Comparison of ENCODE assay signal across 8 mouse cellular contexts in genomic region chr17:34029890-34030595, GRCm38 (mm10). TPM values are rescaled to one million over a fixed set of nuclear protein-coding genes. Genes with fewer than 3 reads are reported as not detected.
DNase-seq lines count a peak whose midpoint lies in the region; ATAC-seq and TF ChIP-seq lines count a peak whose summit lies in the region.

No protein-coding gene starts in this region.

- DNase-seq in kidney, adult 11 months: peak; percentile 23
- DNase-seq in kidney, postnatal 14 days: no peak
- DNase-seq in adrenal gland, postnatal 14 days: peak; percentile 8
- no peak for DNase-seq in forebrain, postnatal 0 days
- no peak for DNase-seq in liver, embryonic 13.5 days
- no peak for DNase-seq in urinary bladder, adult 18-20 months (ENCODE audit: low spot score in 2 of 2)
- DNase-seq in embryo, embryonic 10.5 days (ENCODE audit: low spot score): no peak
- no peak for DNase-seq in right cerebral cortex, postnatal 4 days

- peaks cover 21% of the 10 kb centered on the region for H3K36me3 ChIP-seq in forebrain, postnatal 0 days (ENCODE audit: insufficient read depth)
- H3K36me3 ChIP-seq in liver, embryonic 13.5 days: peaks cover 36% of the 10 kb centered on the region

- 74% methylated on average over 21 of the region's 21 CpGs for WGBS in forebrain, postnatal 0 days
- WGBS in liver, embryonic 13.5 days (ENCODE audit: insufficient replicate concordance): 80% methylated on average over 21 of the region's 21 CpGs

- H3K4me3 ChIP-seq in forebrain, postnatal 0 days (ENCODE audit: low read depth, low read length): peak overlapping the region; percentile 91
- peak overlapping the region; percentile 94 for H3K4me3 ChIP-seq in liver, embryonic 13.5 days (replicated peaks)

- no peaks in the 10 kb centered on the region for H3K27me3 ChIP-seq in forebrain, postnatal 0 days (ENCODE audit: insufficient read depth, low read length)
- no peaks in the 10 kb centered on the region for H3K27me3 ChIP-seq in liver, embryonic 13.5 days

- no peak for ATAC-seq in forebrain, postnatal 0 days
- ATAC-seq in liver, embryonic 13.5 days (ENCODE audit: low read depth): no peak

- TF ChIP-seq CTCF in forebrain, postnatal 0 days (IDR thresholded peaks at IDR 0.05; ENCODE audit: low read depth): no peak

- H3K27ac ChIP-seq in forebrain, postnatal 0 days (ENCODE audit: low read depth, low read length): no peak overlapping the region
- peak overlapping the region; percentile 85 for H3K27ac ChIP-seq in liver, embryonic 13.5 days

- peak overlapping the region; percentile 93 for H3K9ac ChIP-seq in forebrain, postnatal 0 days
- H3K9ac ChIP-seq in liver, embryonic 13.5 days: peak overlapping the region; percentile 93

- peak overlapping the region; percentile 96 for H3K4me2 ChIP-seq in forebrain, postnatal 0 days (ENCODE audit: low read depth)
- peak overlapping the region; percentile 96 for H3K4me2 ChIP-seq in liver, embryonic 13.5 days

- peaks cover 27% of the 10 kb centered on the region for H3K4me1 ChIP-seq in forebrain, postnatal 0 days (ENCODE audit: insufficient read depth)
- peaks cover 81% of the 10 kb centered on the region for H3K4me1 ChIP-seq in liver, embryonic 13.5 days (replicated peaks)

- no peaks in the 10 kb centered on the region for H3K9me3 ChIP-seq in forebrain, postnatal 0 days (ENCODE audit: low read length)
- no peaks in the 10 kb centered on the region for H3K9me3 ChIP-seq in liver, embryonic 13.5 days (replicated peaks)

RNA-seq across cellular contexts. Expression of gene Slc39a7, which starts 1.4 kb away (rescaled TPM):
- total RNA-seq in adrenal gland, postnatal 14 days (2021): 127 and 161 TPM in 2 replicates
- total RNA-seq in forebrain, postnatal 0 days (2014; rRNA removed): 126 and 161 TPM in 2 replicates
- polyA plus RNA-seq in forebrain, postnatal 0 days (2015; fragmentation: Nextera tagmentation; extraction: Ambion mirVana): 124 and 138 TPM in 2 replicates
- polyA plus RNA-seq in liver, embryonic 13.5 days (2015; fragmentation: Nextera tagmentation; extraction: Ambion mirVana): 71.7 and 76.7 TPM in 2 replicates

RNA-seq across cellular contexts. Expression of gene Rxrb, which starts 1.6 kb away (rescaled TPM):
- 54.5 and 66.6 TPM in 2 replicates for total RNA-seq in adrenal gland, postnatal 14 days (2021)
- 56.2 and 60.8 TPM in 2 replicates for total RNA-seq in forebrain, postnatal 0 days (2014; rRNA removed)
- 58.1 and 58.4 TPM in 2 replicates for polyA plus RNA-seq in forebrain, postnatal 0 days (2015; fragmentation: Nextera tagmentation; extraction: Ambion mirVana)
- 18.2 and 18.6 TPM in 2 replicates for polyA plus RNA-seq in liver, embryonic 13.5 days (2015; fragmentation: Nextera tagmentation; extraction: Ambion mirVana)

RNA-seq across cellular contexts. Expression of gene H2-Ke6, which starts 2.2 kb away (rescaled TPM):
- 207 and 212 TPM in 2 replicates for total RNA-seq in adrenal gland, postnatal 14 days (2021)
- total RNA-seq in forebrain, postnatal 0 days (2014; rRNA removed): 39.1 and 58.0 TPM in 2 replicates
- 54.6 and 55.7 TPM in 2 replicates for polyA plus RNA-seq in forebrain, postnatal 0 days (2015; fragmentation: Nextera tagmentation; extraction: Ambion mirVana)
- polyA plus RNA-seq in liver, embryonic 13.5 days (2015; fragmentation: Nextera tagmentation; extraction: Ambion mirVana): 25.2 and 25.7 TPM in 2 replicates

RNA-seq across cellular contexts. Expression of gene Ring1, which starts 5.6 kb away (rescaled TPM):
- total RNA-seq in adrenal gland, postnatal 14 days (2021): 36.6 and 42.5 TPM in 2 replicates
- total RNA-seq in forebrain, postnatal 0 days (2014; rRNA removed): 20.7 and 21.4 TPM in 2 replicates
- polyA plus RNA-seq in forebrain, postnatal 0 days (2015; fragmentation: Nextera tagmentation; extraction: Ambion mirVana): 15.7 and 19.0 TPM in 2 replicates
- 5.2 and 5.4 TPM in 2 replicates for polyA plus RNA-seq in liver, embryonic 13.5 days (2015; fragmentation: Nextera tagmentation; extraction: Ambion mirVana)

RNA-seq across cellular contexts. Expression of gene Col11a2, which starts 9.2 kb away (rescaled TPM):
- 1.1 and 2.6 TPM in 2 replicates for total RNA-seq in adrenal gland, postnatal 14 days (2021)
- 10.2 and 28.0 TPM in 2 replicates for total RNA-seq in forebrain, postnatal 0 days (2014; rRNA removed)
- polyA plus RNA-seq in forebrain, postnatal 0 days (2015; fragmentation: Nextera tagmentation; extraction: Ambion mirVana): 1.2 and 2.1 TPM in 2 replicates
- 0.32 and 0.54 TPM in 2 replicates for polyA plus RNA-seq in liver, embryonic 13.5 days (2015; fragmentation: Nextera tagmentation; extraction: Ambion mirVana)

Comparison
In these comparisons a context has a peak if more than half of its experiments do, and no peak if none do; other contexts are left out.
1. DNase-seq: peak in kidney, adult 11 months (single experiment) and adrenal gland, postnatal 14 days (single experiment); none in kidney, postnatal 14 days (single experiment), forebrain, postnatal 0 days (single experiment), liver, embryonic 13.5 days (single experiment), urinary bladder, adult 18-20 months (0 of 2), embryo, embryonic 10.5 days (single experiment) and right cerebral cortex, postnatal 4 days (single experiment).